Mouse (Mus musculus) activated CD4-positive, CD25-positive, alpha-beta regulatory T cell, adult 4 months (primary cell): Measurements from ENCODE around the gene Ms4a7. TPM values are rescaled to one million over a fixed set of nuclear protein-coding genes. Genes with fewer than 3 reads are reported as not detected.

ENCODE experiments used
- polyA plus RNA-seq, 2 experiments: library from polyadenylated mRNA; unstranded; fragments of 100-300 nt; shearing (Covaris generic); gene quantifications; one replicate each; pipeline ENCODE4 v1.2.1; 2017

Gene Ms4a7
- polyA plus RNA-seq, 2 experiments from 2014 or later, result not detected

Other genes starting within 250 kb of the Ms4a7 start
- not detected for gene 1700017D01Rik, start 205.3 kb downstream of the Ms4a7 start, polyA plus RNA-seq
- gene 1700025F22Rik, start 170.8 kb downstream of the Ms4a7 start, polyA plus RNA-seq, result not detected
- gene Ms4a13, start 139.4 kb downstream of the Ms4a7 start, polyA plus RNA-seq, result not detected
- gene Ms4a12, start 103.7 kb downstream of the Ms4a7 start, polyA plus RNA-seq, result not detected
- 10 to 100 TPM in 1 of 2 experiments, under 1 TPM in 1; 0.89 to 16.6 TPM for gene Ms4a1, start 69.9 kb downstream of the Ms4a7 start, polyA plus RNA-seq
- gene Ms4a5, start 52.3 kb downstream of the Ms4a7 start, polyA plus RNA-seq, result not detected
- gene Ms4a14, start 21.7 kb downstream of the Ms4a7 start, polyA plus RNA-seq, result not detected
- 1 to 10 TPM in 1 of 2 experiments, not detected in 1; 1.3 TPM for gene Ms4a4a, start 39.4 kb upstream of the Ms4a7 start, polyA plus RNA-seq
- gene Ms4a4c, start 68.6 kb upstream of the Ms4a7 start, polyA plus RNA-seq, result 10 to 100 TPM; 51.6 to 56.7 TPM
- gene Ms4a4b, start 107.4 kb upstream of the Ms4a7 start, polyA plus RNA-seq, result 1,000 to 10,000 TPM; 2,094 to 2,461 TPM
- 10 to 100 TPM; 12.5 to 13.3 TPM for gene Ms4a6c, start 133.2 kb upstream of the Ms4a7 start, polyA plus RNA-seq
- gene Gm8369, start 149.8 kb upstream of the Ms4a7 start, polyA plus RNA-seq, result 100 to 1,000 TPM; 497 to 564 TPM
- gene Ms4a6b, start 180.4 kb upstream of the Ms4a7 start, polyA plus RNA-seq, result 1,000 to 10,000 TPM; 1,243 to 1,295 TPM
- 1 to 10 TPM; 4.1 to 4.9 TPM for gene Ms4a4d, start 200.7 kb upstream of the Ms4a7 start, polyA plus RNA-seq